ENCODE assay signal across 1 mouse cellular context in the genomic region with DNA sequence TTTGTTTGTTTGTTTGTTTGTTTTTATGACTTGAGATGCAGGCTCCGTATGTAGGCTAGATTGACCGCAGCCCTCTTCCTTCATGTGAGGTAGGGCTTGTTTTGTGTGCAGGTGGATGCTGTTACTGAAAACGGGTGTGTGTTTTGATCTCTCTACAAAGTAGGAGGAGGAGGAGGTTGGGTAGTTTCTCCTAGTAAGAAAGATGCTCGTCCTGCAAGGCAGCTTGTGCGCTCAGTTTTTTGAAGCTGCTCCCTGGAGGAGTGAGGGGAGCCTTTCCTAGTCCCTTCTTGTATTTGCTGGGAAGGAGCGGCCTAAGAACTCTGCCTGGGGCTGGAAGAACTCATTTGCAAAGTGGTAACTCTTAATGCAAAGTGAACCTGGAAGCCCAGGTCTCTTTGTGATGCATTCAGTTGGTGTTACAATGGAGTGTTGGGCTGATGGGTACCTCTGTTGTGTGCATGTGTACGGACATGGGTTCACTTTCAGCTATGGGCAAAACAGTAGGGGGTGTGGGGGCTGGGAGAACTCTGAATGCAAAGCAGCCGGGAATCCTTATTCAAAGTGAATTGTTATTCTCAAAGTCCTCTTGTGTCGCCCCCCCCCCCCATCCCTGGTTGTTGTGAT.
TF ChIP-seq lines count a peak whose summit lies in the region.

No protein-coding gene starts in this region.

TF ChIP-seq in CH12.LX, 34 proteins besides CTCF, POLR2A, EP300 and RAD21 (continued from another document):
- no peak for TF ChIP-seq NRF1 (IDR thresholded peaks at IDR 0.05; ENCODE audit: low read depth, low read length)
- no peak for TF ChIP-seq MXI1 (IDR thresholded peaks at IDR 0.05; ENCODE audit: low read depth, low read length)
- TF ChIP-seq BHLHE40 (IDR thresholded peaks at IDR 0.05; ENCODE audit: low read depth, low read length), result no peak
- TF ChIP-seq IRF4 (IDR thresholded peaks at IDR 0.05; ENCODE audit: low read depth, low read length), result no peak
- no peak for TF ChIP-seq USF2 (conservative IDR thresholded peaks at IDR 0.05; ENCODE audit: low read depth, low read length)
- TF ChIP-seq KAT2A (IDR thresholded peaks at IDR 0.05; ENCODE audit: insufficient replicate concordance, low read length), result no peak
- TF ChIP-seq UBTF (IDR thresholded peaks at IDR 0.05; ENCODE audit: low read depth, low read length), result no peak
- no peak for TF ChIP-seq MEF2A (IDR thresholded peaks at IDR 0.05; ENCODE audit: borderline replicate concordance, low read depth, low read length)
- no peak for TF ChIP-seq POLR2AphosphoS2 (IDR thresholded peaks at IDR 0.05; ENCODE audit: low read depth, low read length)
- no peak for TF ChIP-seq SIN3A (IDR thresholded peaks at IDR 0.05; ENCODE audit: low read length)
- no peak for TF ChIP-seq RCOR1 (conservative IDR thresholded peaks at IDR 0.05; ENCODE audit: low read depth, low read length)
- TF ChIP-seq ZC3H11A (IDR thresholded peaks at IDR 0.05; ENCODE audit: low read depth, low read length), result no peak
- no peak for TF ChIP-seq ZMIZ1 (IDR thresholded peaks at IDR 0.05; ENCODE audit: low read depth, low read length)
